Mouse (Mus musculus) lung, postnatal 0 days (tissue): ENCODE measurements at regions not wholly inside any gene's neighbourhood (a gene's known extent, or its start where the extent isn't known, plus 50 kb on each side); places are given as distances from the start of the nearest gene placed in this dataset.

Experiments
- CTCF ChIP-seq: IDR thresholded peaks from 2 replicates; pipeline ENCODE4 v1.5.1; 2016; ENCODE audit warnings: antibody characterized with exemption, mild to moderate bottlenecking
- EP300 ChIP-seq: IDR thresholded peaks from 2 replicates; pipeline ENCODE4 v1.6.1; 2016; ENCODE audit warnings: antibody characterized with exemption, mild to moderate bottlenecking, control low read depth

GRCm38 (mm10) chr2:92831784-92832183 is 83.1 kb upstream of the Syt13 start:
- TF ChIP-seq CTCF (no peak), EP300 (peak; percentile 49)
